Mouse (Mus musculus): Measurements from ENCODE around the gene Tbc1d10a. TPM values are rescaled to one million over a fixed set of nuclear protein-coding genes. Genes with fewer than 3 reads are reported as not detected.

Gene Tbc1d10a
- polyA plus RNA-seq, 1 experiment from 2014 or later: 50.9 TPM

- ChIA-PET CTCF (interaction anchor here (1.1 to 1.6 kb wide), 6 partner anchors 10 to 36 kb away, joined by 3 to 6 read pairs (median 4); partner anchors contain the start of gene Tbc1d10a), POLR2A (interaction anchor here (0.9 to 1.9 kb wide), 2 partner anchors 9 kb away, joined by 3 to 6 read pairs; partner anchors contain the start of gene Tbc1d10a)
- ATAC-seq (no peak), DNase-seq (ENCODE audit: low read depth, low spot score) (no peak)
- no peak for TF ChIP-seq CTCF (IDR thresholded peaks at IDR 0.05)
- H3K27me3 ChIP-seq: no peaks in the 10 kb centered on the region
- in situ Hi-C loops (cut with MboI; ENCODE audit: low pct_unique_long_range_greater_than_20kb): no loop called here
These were observed 10.0 kb downstream of the Tbc1d10a start for GRCm38 (mm10) chr11:4196636-4197035.

- CTCF ChIA-PET: interaction anchor here (1.5 kb wide), 1 partner anchor 61 kb away, joined by 4 read pairs; no protein-coding TSS in a partner anchor
- DNase-seq (ENCODE audit: low read depth, low spot score) (peak; percentile 93), ATAC-seq (peak; percentile 80)
- POLR2A ChIA-PET: interaction anchor here (0.6 kb wide), 1 partner anchor 99 kb away, joined by 3 read pairs; no protein-coding TSS in a partner anchor
- TF ChIP-seq CTCF (IDR thresholded peaks at IDR 0.05): no peak
- in situ Hi-C loops (cut with MboI; ENCODE audit: low pct_unique_long_range_greater_than_20kb): no loop called here
- no peaks in the 10 kb centered on the region for H3K27me3 ChIP-seq
These were observed 11.1 kb downstream of the Tbc1d10a start for GRCm38 (mm10) chr11:4197691-4198090.

- no peak for TF ChIP-seq CTCF (IDR thresholded peaks at IDR 0.05)
- POLR2A ChIA-PET: interaction anchor here (1.7 kb wide), 1 partner anchor 13 kb away, joined by 6 read pairs; no protein-coding TSS in a partner anchor
- in situ Hi-C loops (cut with MboI; ENCODE audit: low pct_unique_long_range_greater_than_20kb): no loop called here
- DNase-seq (ENCODE audit: low read depth, low spot score): no peak
- H3K27me3 ChIP-seq: no peaks in the 10 kb centered on the region
- CTCF ChIA-PET: interaction anchor here (1.7 kb wide), 1 partner anchor 18 kb away, joined by 4 read pairs; no protein-coding TSS in a partner anchor
- no peak for ATAC-seq
These were observed 15.6 kb downstream of the Tbc1d10a start for GRCm38 (mm10) chr11:4201981-4202700.

GRCm38 (mm10) chr11:4202995-4203704 lies 16.6 kb downstream of the Tbc1d10a start:
- ATAC-seq (no peak), DNase-seq (ENCODE audit: low read depth, low spot score) (no peak)
- CTCF ChIA-PET: interaction anchor here (1.0 to 1.7 kb wide), 2 partner anchors 16 to 19 kb away, joined by 3 to 4 read pairs; partner anchors contain the start of gene Tbc1d10a
- POLR2A ChIA-PET: interaction anchor here (0.7 kb wide), 1 partner anchor 16 kb away, joined by 4 read pairs; no protein-coding TSS in a partner anchor
- TF ChIP-seq CTCF (IDR thresholded peaks at IDR 0.05): no peak
- in situ Hi-C loops (cut with MboI; ENCODE audit: low pct_unique_long_range_greater_than_20kb): no loop called here
- H3K27me3 ChIP-seq: no peaks in the 10 kb centered on the region

- no peak for TF ChIP-seq CTCF (IDR thresholded peaks at IDR 0.05)
- no peak for ATAC-seq
- ChIA-PET POLR2A (interaction anchor here (0.7 kb wide), 1 partner anchor 16 kb away, joined by 4 read pairs; no protein-coding TSS in a partner anchor), CTCF (interaction anchor here (1.0 kb wide), 1 partner anchor 17 kb away, joined by 3 read pairs; the partner anchor contains the start of gene Tbc1d10a)
- in situ Hi-C loops (cut with MboI; ENCODE audit: low pct_unique_long_range_greater_than_20kb): no loop called here
- H3K27me3 ChIP-seq: no peaks in the 10 kb centered on the region
- no peak for DNase-seq (ENCODE audit: low read depth, low spot score)
These were observed 17.1 kb downstream of the Tbc1d10a start for GRCm38 (mm10) chr11:4203705-4204074.

GRCm38 (mm10) chr11:4205097-4205655 lies 18.6 kb downstream of the Tbc1d10a start:
- in situ Hi-C loops (cut with MboI; ENCODE audit: low pct_unique_long_range_greater_than_20kb): no loop called here
- ChIA-PET CTCF (interaction anchor here (1.1 to 1.8 kb wide), 4 partner anchors 14 to 21 kb away, joined by 3 to 6 read pairs (median 4); partner anchors contain the start of gene Tbc1d10a), POLR2A (interaction anchor here (0.9 to 1.4 kb wide), 3 partner anchors 12 to 18 kb away, joined by 4 read pairs; partner anchors contain the start of gene Tbc1d10a)
- no peak for DNase-seq (ENCODE audit: low read depth, low spot score)
- ATAC-seq: peak; percentile 46
- no peaks in the 10 kb centered on the region for H3K27me3 ChIP-seq
- no peak for TF ChIP-seq CTCF (IDR thresholded peaks at IDR 0.05)

- in situ Hi-C loops (cut with MboI; ENCODE audit: low pct_unique_long_range_greater_than_20kb): no loop called here
- no peak for ATAC-seq
- CTCF ChIA-PET: interaction anchor here (0.9 to 1.8 kb wide), 3 partner anchors 14 to 22 kb away, joined by 3 to 6 read pairs (median 3); partner anchors contain the start of gene Tbc1d10a
These were observed 19.4 kb downstream of the Tbc1d10a start for GRCm38 (mm10) chr11:4205951-4206350.

GRCm38 (mm10) chr11:4206563-4206962 lies 20.0 kb downstream of the Tbc1d10a start:
- no peaks in the 10 kb centered on the region for H3K27me3 ChIP-seq
- no peak for TF ChIP-seq CTCF (IDR thresholded peaks at IDR 0.05)
- CTCF ChIA-PET: interaction anchor here (0.9 to 1.8 kb wide), 3 partner anchors 13 to 22 kb away, joined by 3 to 6 read pairs (median 3); partner anchors contain the start of gene Tbc1d10a
- DNase-seq (ENCODE audit: low read depth, low spot score) (no peak), ATAC-seq (no peak)
- in situ Hi-C loops (cut with MboI; ENCODE audit: low pct_unique_long_range_greater_than_20kb): no loop called here
- POLR2A ChIA-PET: interaction anchor here (0.7 to 1.2 kb wide), 2 partner anchors 20 to 233 kb away, joined by 4 read pairs; partner anchors contain the start of gene Tbc1d10a

More at GRCm38 (mm10) chr11:4205951-4206350, 19.4 kb downstream of the Tbc1d10a start:
- no peak for DNase-seq (ENCODE audit: low read depth, low spot score)
- POLR2A ChIA-PET: interaction anchor here (0.7 to 1.4 kb wide), 4 partner anchors 10 to 234 kb away, joined by 3 to 4 read pairs (median 4); partner anchors contain the start of gene Tbc1d10a
- TF ChIP-seq CTCF (IDR thresholded peaks at IDR 0.05): no peak
- no peaks in the 10 kb centered on the region for H3K27me3 ChIP-seq

- POLR2A ChIA-PET: no interaction called here
- CTCF ChIA-PET: interaction anchor here (1.4 to 2.5 kb wide), 2 partner anchors 24 to 73 kb away, joined by 5 to 11 read pairs; no protein-coding TSS in a partner anchor
- H3K27me3 ChIP-seq: no peaks in the 10 kb centered on the region
- no peak for TF ChIP-seq CTCF (IDR thresholded peaks at IDR 0.05)
- ATAC-seq: no peak
- no peak for DNase-seq (ENCODE audit: low read depth, low spot score)
- in situ Hi-C loops (cut with MboI; ENCODE audit: low pct_unique_long_range_greater_than_20kb): no loop called here
These were observed 21.1 kb downstream of the Tbc1d10a start for GRCm38 (mm10) chr11:4207655-4208054.
